Mouse (Mus musculus) ES-E14 (cell line): ENCODE results near the gene Brip1. TPM values are rescaled to one million over a fixed set of nuclear protein-coding genes. Genes with fewer than 3 reads are reported as not detected.

ENCODE experiments used
- DNase-seq: peaks from one replicate; pipeline ENCODE4 v3.0.0-alpha.2; 2013; ENCODE audit warnings: low read depth, low spot score
- H3K27ac ChIP-seq: 2 replicates; pipeline ENCODE4 v1.5.1; 2012; ENCODE audit warnings: low read depth, mild to moderate bottlenecking, low read length, moderate library complexity, mixed read lengths; ENCODE audit not compliant: poor library complexity, insufficient read depth, severe bottlenecking
- H3K36me3 ChIP-seq: 2 replicates; pipeline ENCODE4 v1.6.1; 2012; ENCODE audit warnings: mild to moderate bottlenecking, low read length, moderate library complexity, mixed read lengths; ENCODE audit not compliant: control insufficient read depth, poor library complexity, insufficient read depth, severe bottlenecking
- H3K4me1 ChIP-seq, 2 experiments: fragments of 150-350 bp in 1 of 2; sonication (generic) in 1 of 2; 2 replicates each; pipeline ENCODE4 v1.6.1; 2012; ENCODE audit warnings: low read length in 2 of 2, mild to moderate bottlenecking in 1 of 2, mixed read lengths in 1 of 2; ENCODE audit not compliant: control insufficient read depth in 2 of 2, insufficient read depth in 2 of 2, poor library complexity in 1 of 2
- H3K4me3 ChIP-seq, 2 experiments: fragments of 150-350 bp in 1 of 2; sonication (generic) in 1 of 2; 2 replicates each; pipeline ENCODE4 v1.5.1; 2012; ENCODE audit warnings: low read length in 2 of 2, low read depth in 1 of 2, mild to moderate bottlenecking in 1 of 2, mixed read lengths in 1 of 2; ENCODE audit not compliant: insufficient read depth in 1 of 2, poor library complexity in 1 of 2, severe bottlenecking in 1 of 2
- H3K9ac ChIP-seq: 2 replicates; pipeline ENCODE4 v1.6.1; 2012; ENCODE audit warnings: low read depth, mild to moderate bottlenecking, low read length, mixed read lengths; ENCODE audit not compliant: poor library complexity, insufficient read depth, severe bottlenecking
- H3K9me3 ChIP-seq: fragments of 150-350 bp; sonication (generic); 2 replicates; pipeline ENCODE4 v1.6.1; 2012; ENCODE audit warnings: low read depth, mild to moderate bottlenecking, low read length; ENCODE audit not compliant: control insufficient read depth, insufficient read depth
- CHD2 ChIP-seq: IDR thresholded peaks from 2 replicates; pipeline ENCODE4 v1.6.1; 2014; ENCODE audit warnings: mild to moderate bottlenecking, low read depth, low read length, inconsistent platforms
- HCFC1 ChIP-seq: IDR thresholded peaks from 2 replicates; pipeline ENCODE4 v1.6.1; 2012; ENCODE audit warnings: low read length, inconsistent platforms, borderline replicate concordance; ENCODE audit not compliant: insufficient read depth
- MAFK ChIP-seq: IDR thresholded peaks from 2 replicates; pipeline ENCODE4 v1.6.1; 2014; ENCODE audit warnings: mild to moderate bottlenecking, low read depth, low read length, inconsistent platforms; ENCODE audit not compliant: insufficient read depth
- ZC3H11A ChIP-seq: IDR thresholded peaks from 2 replicates; pipeline ENCODE4 v1.6.1; 2012; ENCODE audit warnings: low read depth, mild to moderate bottlenecking, inconsistent platforms, low read length, borderline replicate concordance
- ZNF384 ChIP-seq: IDR thresholded peaks from 2 replicates; pipeline ENCODE4 v1.6.1; 2012; ENCODE audit warnings: low read depth, low read length, inconsistent platforms
- in situ Hi-C, 2 experiments: fragments of 600-800 bp; cut with MboI; formaldehyde crosslinking; loops; one replicate each; pipeline ENCODE4 v1.15.1; 2025; ENCODE audit warnings: low sequenced_read_pairs in 2 of 2, inconsistent platforms in 1 of 2; ENCODE audit not compliant: unreplicated experiment in 2 of 2
- total RNA-seq: library from RNA; depleted of rRNA; stranded (reverse); fragments of 300-350 nt; gene quantifications from 2 replicates; pipeline ENCODE4 v1.2.3, GENCODE M21; 2012; rRNA removed

Gene Brip1
- 9.7 and 10.3 TPM in 2 replicates for total RNA-seq

- in situ Hi-C loops, result no loop called here
- H3K27ac ChIP-seq, result peak within 1 kb of the TSS; percentile 48; the same call in 1 of the 2 replicates
- peak; percentile 60 for TF ChIP-seq ZNF384
- TF ChIP-seq ZC3H11A, result no peak
- TF ChIP-seq MAFK, result no peak
- 0 out of 2 replicates have a peak, but pooled peaks have one; percentile 37 for TF ChIP-seq HCFC1
- TF ChIP-seq CHD2, result peak; percentile 78
- peaks cover 17% of the 10 kb centered on the region for H3K36me3 ChIP-seq
- peak within 1 kb of the TSS; percentile 87 to 89 for H3K4me3 ChIP-seq
- no peaks in the 10 kb centered on the region; a peak in 1 of 4 replicates for H3K4me1 ChIP-seq
- no peaks in the 10 kb centered on the region for H3K9me3 ChIP-seq
- peak; percentile 98 for DNase-seq
- H3K9ac ChIP-seq, result peak within 1 kb of the TSS; percentile 93
Measured at GRCm38 (mm10) chr11:86201037-86201786, at the start of gene Brip1. Brip1 (minus strand) TSS chr11:86201193.

GRCm38 (mm10) chr11:86232446-86232845 is 31.5 kb upstream of the Brip1 start:
- peaks cover 20% of the 10 kb centered on the region for H3K36me3 ChIP-seq

GRCm38 (mm10) chr11:86231781-86232350 is 30.9 kb upstream of the Brip1 start:
- in situ Hi-C loops, result no loop called here

More at GRCm38 (mm10) chr11:86232446-86232845, 31.5 kb upstream of the Brip1 start:
- Histone ChIP-seq H3K27ac (no peak overlapping the region), H3K9me3 (no peaks in the 10 kb centered on the region), H3K9ac (no peak overlapping the region), H3K4me1 (no peaks in the 10 kb centered on the region), H3K4me3 (no peak overlapping the region)
- DNase-seq, result no peak
- in situ Hi-C loops, result no loop called here
- peak; percentile 98 for TF ChIP-seq MAFK
- TF ChIP-seq CHD2, result no peak

DNA sequence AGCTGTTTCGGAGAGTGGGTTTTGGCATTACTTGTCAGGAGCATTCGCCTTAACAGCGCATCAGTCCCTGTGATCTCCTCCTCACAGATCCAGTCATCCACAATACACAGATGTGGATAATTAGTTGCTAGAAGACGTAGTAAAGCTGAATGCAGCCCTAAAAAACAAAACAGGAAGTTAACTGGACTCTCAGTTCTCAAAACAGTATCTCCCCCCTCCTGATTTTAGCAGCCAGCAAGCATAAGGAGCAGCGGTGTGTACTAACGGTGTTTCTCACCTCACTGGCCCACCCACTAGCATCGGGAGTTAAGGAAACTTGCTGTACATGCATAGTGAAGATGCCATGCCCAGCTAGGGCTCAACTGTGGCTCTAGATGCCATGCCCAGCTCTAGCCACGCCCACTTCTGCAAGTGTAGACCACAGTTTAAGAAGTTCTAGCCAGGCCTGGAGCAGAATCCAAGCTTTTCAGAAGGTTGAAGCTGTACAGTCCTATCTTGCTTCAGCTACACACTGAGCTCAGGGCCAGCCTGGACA is 25.7 kb upstream of the Brip1 start:
- no peak for TF ChIP-seq ZNF384
- no peak overlapping the region for H3K27ac ChIP-seq
- no peak overlapping the region for H3K4me3 ChIP-seq
- no peaks in the 10 kb centered on the region for H3K4me1 ChIP-seq
- H3K9ac ChIP-seq, result no peak overlapping the region
- DNase-seq, result no peak
- no peaks in the 10 kb centered on the region for H3K9me3 ChIP-seq
- peaks cover 19% of the 10 kb centered on the region for H3K36me3 ChIP-seq
- in situ Hi-C loops, result no loop called here

More at GRCm38 (mm10) chr11:86231781-86232350, 30.9 kb upstream of the Brip1 start:
- H3K36me3 ChIP-seq, result peaks cover 21% of the 10 kb centered on the region
- TF ChIP-seq MAFK, result no peak
- no peak for TF ChIP-seq ZNF384
- TF ChIP-seq ZC3H11A, result no peak
- no peak for TF ChIP-seq CHD2
- TF ChIP-seq HCFC1, result no peak
- H3K27ac ChIP-seq, result no peak overlapping the region
- DNase-seq, result no peak
- H3K4me3 ChIP-seq, result no peak overlapping the region
- no peak overlapping the region for H3K9ac ChIP-seq
- H3K9me3 ChIP-seq, result no peaks in the 10 kb centered on the region
- H3K4me1 ChIP-seq, result no peaks in the 10 kb centered on the region

- Histone ChIP-seq H3K4me3 (no peak overlapping the region), H3K4me1 (no peaks in the 10 kb centered on the region; a peak in 1 of 4 replicates), H3K36me3 (peaks cover 12% of the 10 kb centered on the region), H3K9me3 (no peaks in the 10 kb centered on the region), H3K27ac (no peak overlapping the region), H3K9ac (no peak overlapping the region)
- TF ChIP-seq HCFC1, result no peak
- no peak for TF ChIP-seq ZC3H11A
- TF ChIP-seq ZNF384, result no peak
- in situ Hi-C loops, result no loop called here
- no peak for DNase-seq
Measured at GRCm38 (mm10) chr11:86225761-86226160, 24.8 kb upstream of the Brip1 start.
